Mouse (Mus musculus): ENCODE results near the gene Spindoc. TPM values are rescaled to one million over a fixed set of nuclear protein-coding genes. Genes with fewer than 3 reads are reported as not detected.
"Not testable (repeated sequence)": the region's sequence is repeated elsewhere in the genome, so short reads cannot be mapped to it uniquely, and the experiment has no call there.

The Spindoc gene
- total and polyA plus RNA-seq, 3 experiments: 8.2 to 31.8 (median 18.1) TPM

DNA sequence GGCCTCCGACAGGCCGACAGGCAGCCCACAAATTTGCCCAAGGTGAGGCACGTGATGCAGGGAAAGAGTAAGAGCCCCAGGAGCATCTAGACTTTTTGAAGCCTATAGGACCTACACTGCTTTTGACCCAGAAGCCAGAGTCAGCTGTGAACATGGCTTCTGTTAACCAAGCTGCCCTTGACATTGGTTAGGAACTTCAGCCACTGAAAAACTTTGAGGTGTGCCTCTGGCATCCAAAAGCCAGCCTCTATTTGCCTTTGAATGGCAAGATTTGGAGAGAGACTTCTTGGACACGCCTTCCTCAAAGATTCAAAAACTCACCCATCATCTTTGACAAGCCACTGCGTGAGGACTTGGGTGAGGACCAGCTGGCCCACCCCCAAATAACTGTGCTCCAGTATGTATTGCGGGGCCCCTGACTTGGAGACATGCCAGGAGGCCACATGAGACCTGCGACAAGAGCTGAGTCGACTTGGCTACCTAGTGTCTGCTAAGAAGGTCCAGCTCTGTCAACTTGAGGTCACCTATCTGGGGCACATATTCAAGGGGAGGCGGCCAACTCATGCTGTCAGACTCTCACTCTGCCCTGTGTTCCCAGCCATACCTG lies 21.9 kb upstream of the Spindoc start:
- no peak for DNase-seq (ENCODE audit: low spot score)
- TF ChIP-seq GATA2 (IDR thresholded peaks at IDR 0.05; ENCODE audit: borderline replicate concordance, low read depth, low read length): no peak
- no peak for TF ChIP-seq CTCF (IDR thresholded peaks at IDR 0.05; ENCODE audit: low read depth, low read length)
- TF ChIP-seq TAL1 (conservative IDR thresholded peaks at IDR 0.05; ENCODE audit: low read depth, low read length): no peak
- Histone ChIP-seq H3K9me3 (replicated peaks) (no peaks in the 10 kb centered on the region), H3K36me3 (replicated peaks) (no peaks in the 10 kb centered on the region), H3K4me3 (ENCODE audit: low read depth, low read length) (no peak overlapping the region), H3K4me1 (ENCODE audit: insufficient read depth, low read depth, low read length) (no peaks in the 10 kb centered on the region), H3K27me3 (ENCODE audit: insufficient read depth, low read length) (peaks cover 35% of the 10 kb centered on the region)
- no peak for ATAC-seq (ENCODE audit: extremely low read depth, insufficient number of reproducible peaks, low FRiP score, poor library complexity, severe bottlenecking)

DNA sequence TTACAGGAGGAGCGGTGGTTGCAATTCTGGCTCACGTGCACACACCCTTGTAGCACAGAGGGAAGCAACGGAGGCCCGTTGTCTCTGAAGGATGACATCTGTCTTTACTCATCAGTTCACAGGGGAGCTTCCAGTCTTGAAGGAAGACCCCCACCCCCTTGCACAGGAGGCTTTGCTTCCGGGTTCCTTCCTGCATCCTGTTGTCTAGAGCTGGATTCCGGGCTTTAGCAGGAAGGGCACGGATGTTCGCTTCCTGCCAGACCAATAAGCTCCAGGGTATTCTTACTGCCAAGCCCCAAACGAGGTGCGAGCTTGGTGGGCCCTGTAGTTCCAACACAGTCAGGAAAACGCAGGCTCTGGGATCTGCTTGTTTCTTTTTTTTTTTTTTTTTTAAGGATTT lies 17.8 kb upstream of the Spindoc start:
- ATAC-seq (ENCODE audit: extremely low read depth, insufficient number of reproducible peaks, low FRiP score, poor library complexity, severe bottlenecking) (no peak), DNase-seq (ENCODE audit: low spot score) (no peak)
- TF ChIP-seq GATA1 (IDR thresholded peaks at IDR 0.05; ENCODE audit: borderline replicate concordance, low read length): no peak
- Histone ChIP-seq H3K4me1 (ENCODE audit: insufficient read depth, low read depth, low read length) (no peaks in the 10 kb centered on the region), H3K4me3 (ENCODE audit: low read depth, low read length) (no peak overlapping the region), H3K36me3 (replicated peaks) (no peaks in the 10 kb centered on the region), H3K9me3 (replicated peaks) (no peaks in the 10 kb centered on the region), H3K27me3 (ENCODE audit: insufficient read depth, low read length) (peaks cover 28% of the 10 kb centered on the region)

DNA sequence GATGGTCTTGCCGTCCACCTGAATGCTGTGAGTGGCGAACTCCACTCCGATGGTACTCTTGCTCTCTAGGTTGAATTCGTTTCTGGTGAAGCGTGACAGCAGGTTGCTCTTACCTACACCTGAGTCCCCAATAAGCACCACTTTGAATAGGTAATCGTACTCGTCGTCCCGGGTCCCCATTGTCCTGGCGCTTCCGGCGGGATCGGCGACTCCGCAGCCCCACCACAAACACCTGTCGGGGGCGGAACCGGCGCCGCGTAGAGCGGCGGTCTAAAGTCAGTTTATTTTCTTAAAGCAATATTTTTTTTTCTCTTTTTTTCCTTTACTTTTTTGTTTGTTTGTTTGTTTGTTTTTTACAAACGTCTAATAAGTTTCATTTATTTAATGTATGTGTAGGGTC lies 16.1 kb upstream of the Spindoc start:
- ATAC-seq (ENCODE audit: extremely low read depth, insufficient number of reproducible peaks, low FRiP score, poor library complexity, severe bottlenecking); H3K36me3 ChIP-seq (replicated peaks); DNase-seq (ENCODE audit: low spot score); H3K4me1 ChIP-seq (ENCODE audit: insufficient read depth, low read depth, low read length); H3K4me3 ChIP-seq (ENCODE audit: low read depth, low read length); H3K9me3 ChIP-seq (replicated peaks): not testable (repeated sequence)
- peaks cover 17% of the 10 kb centered on the region for H3K27me3 ChIP-seq (ENCODE audit: insufficient read depth, low read length)

DNA sequence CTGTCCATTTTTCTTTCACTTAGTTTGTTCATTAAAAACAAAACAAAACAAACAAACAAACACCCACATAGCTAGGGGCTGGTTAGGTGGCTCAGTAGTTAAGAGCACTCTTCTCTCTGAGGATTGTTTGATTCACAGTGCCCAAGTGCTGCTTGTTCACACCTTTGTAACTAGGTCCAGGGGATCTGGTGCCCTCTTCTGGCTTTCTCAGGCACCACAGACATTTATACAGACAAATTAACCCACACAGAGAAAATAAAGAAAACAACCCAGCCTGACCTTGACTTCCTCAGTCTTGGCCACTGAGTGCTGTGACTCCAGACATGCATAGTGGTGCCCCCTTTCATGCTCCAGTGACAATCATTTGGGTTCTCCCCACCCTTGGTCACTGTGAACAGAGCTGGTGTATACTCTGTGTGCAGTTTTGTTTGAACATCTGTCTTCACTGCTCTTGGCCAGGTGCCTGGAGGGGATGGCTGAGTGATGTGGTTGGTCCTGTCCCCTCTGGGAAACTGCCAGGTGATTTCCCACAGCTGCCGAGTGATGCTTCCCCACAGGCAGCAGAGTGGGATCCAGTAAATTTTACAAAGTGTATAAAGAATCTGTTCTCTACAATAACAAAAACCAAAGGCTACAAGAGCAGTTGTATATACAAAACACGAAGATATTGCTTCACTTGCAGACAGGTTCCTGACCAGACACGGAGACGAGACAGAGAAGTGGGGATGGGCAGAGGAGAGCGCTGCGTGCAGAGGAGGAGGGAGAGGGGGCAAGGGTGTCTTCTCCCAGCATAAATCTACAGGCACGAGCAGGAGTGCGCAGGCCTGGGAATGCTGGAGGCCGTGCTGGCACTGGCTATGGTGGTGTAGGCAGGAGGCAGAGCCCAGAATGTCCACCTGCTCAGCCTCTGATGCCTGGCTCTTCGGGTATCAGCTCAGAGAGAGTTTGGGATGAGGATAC lies 14.4 kb upstream of the Spindoc start:
- H3K4me1 ChIP-seq (ENCODE audit: insufficient read depth, low read depth, low read length); ATAC-seq (ENCODE audit: extremely low read depth, insufficient number of reproducible peaks, low FRiP score, poor library complexity, severe bottlenecking); H3K4me3 ChIP-seq (ENCODE audit: low read depth, low read length); H3K36me3 ChIP-seq (replicated peaks); H3K9me3 ChIP-seq (replicated peaks); DNase-seq (ENCODE audit: low spot score): not testable (repeated sequence)
- H3K27me3 ChIP-seq (ENCODE audit: insufficient read depth, low read length): peaks cover 16% of the 10 kb centered on the region; the same call in 1 of the 2 replicates

DNA sequence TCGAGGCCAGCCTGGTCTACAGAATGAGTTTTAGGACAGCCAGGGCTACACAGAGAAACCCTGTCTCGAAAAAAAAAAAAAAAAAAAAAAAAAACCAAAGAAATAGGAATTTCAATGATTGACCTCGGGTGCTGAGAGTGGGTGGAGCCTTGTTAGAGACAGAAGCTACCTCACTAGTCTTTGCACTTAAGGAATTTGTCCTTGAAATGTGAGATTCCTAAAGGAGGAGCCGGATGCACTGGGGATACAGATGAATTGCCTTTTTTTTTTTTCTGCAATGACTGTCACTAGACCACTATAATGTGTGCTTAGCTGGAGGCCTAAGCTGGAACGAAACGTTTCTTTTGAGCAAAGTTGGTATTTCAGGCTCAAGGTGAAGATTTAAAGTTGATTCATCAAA lies 5.7 kb upstream of the Spindoc start:
- Histone ChIP-seq H3K27me3 (ENCODE audit: insufficient read depth, low read length) (peaks cover 17% of the 10 kb centered on the region; the same call in 1 of the 2 replicates), H3K4me1 (ENCODE audit: insufficient read depth, low read depth, low read length) (peaks cover 7% of the 10 kb centered on the region), H3K9me3 (replicated peaks) (peaks cover 8% of the 10 kb centered on the region), H3K4me3 (ENCODE audit: low read depth, low read length) (no peak overlapping the region), H3K36me3 (replicated peaks) (no peaks in the 10 kb centered on the region)
- no peak for TF ChIP-seq CTCF (IDR thresholded peaks at IDR 0.05; ENCODE audit: low read depth, low read length)
- TF ChIP-seq GATA1 (IDR thresholded peaks at IDR 0.05; ENCODE audit: borderline replicate concordance, low read length): no peak
- no peak for TF ChIP-seq POLR2AphosphoS5 (IDR thresholded peaks at IDR 0.05; ENCODE audit: insufficient replicate concordance, low read depth, low read length)
- no peak for TF ChIP-seq TAL1 (conservative IDR thresholded peaks at IDR 0.05; ENCODE audit: low read depth, low read length)
- DNase-seq (ENCODE audit: low spot score) (no peak), ATAC-seq (ENCODE audit: extremely low read depth, insufficient number of reproducible peaks, low FRiP score, poor library complexity, severe bottlenecking) (no peak)

DNA sequence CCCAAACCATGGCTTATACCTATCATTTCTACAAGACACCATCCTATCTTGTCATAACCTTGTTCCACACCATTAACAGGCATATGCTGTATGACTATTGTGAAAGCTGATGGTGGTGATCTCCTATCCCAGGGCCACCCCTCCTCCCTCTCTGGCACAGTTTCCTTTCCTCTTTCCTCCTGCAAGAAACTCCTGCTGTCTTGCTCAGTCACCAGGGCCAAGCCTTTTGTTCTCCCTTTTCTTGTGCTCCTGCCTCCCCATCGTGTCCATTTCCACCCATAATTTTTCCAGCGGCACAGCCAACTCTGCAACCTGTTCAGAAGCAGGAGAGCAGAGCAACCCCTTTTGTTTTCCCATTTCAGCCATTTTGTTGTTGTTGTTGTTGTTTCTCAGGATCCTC lies 3.2 kb upstream of the Spindoc start:
- 0 out of 2 replicates have a peak, but pooled peaks cover 2% of the 10 kb centered on the region for H3K27me3 ChIP-seq (ENCODE audit: insufficient read depth, low read length)
- H3K4me1 ChIP-seq (ENCODE audit: insufficient read depth, low read depth, low read length): peaks cover 28% of the 10 kb centered on the region
- H3K4me3 ChIP-seq (ENCODE audit: low read depth, low read length): no peak overlapping the region
- ATAC-seq (ENCODE audit: extremely low read depth, insufficient number of reproducible peaks, low FRiP score, poor library complexity, severe bottlenecking) (no peak), DNase-seq (ENCODE audit: low spot score) (no peak)
- TF ChIP-seq CTCF (IDR thresholded peaks at IDR 0.05; ENCODE audit: low read depth, low read length) (no peak), GATA1 (IDR thresholded peaks at IDR 0.05; ENCODE audit: borderline replicate concordance, low read length) (no peak), GATA2 (IDR thresholded peaks at IDR 0.05; ENCODE audit: borderline replicate concordance, low read depth, low read length) (no peak), TAL1 (conservative IDR thresholded peaks at IDR 0.05; ENCODE audit: low read depth, low read length) (no peak), POLR2AphosphoS5 (IDR thresholded peaks at IDR 0.05; ENCODE audit: insufficient replicate concordance, low read depth, low read length) (no peak)
- peaks cover 6% of the 10 kb centered on the region for H3K9me3 ChIP-seq (replicated peaks)
- peaks cover 2% of the 10 kb centered on the region for H3K36me3 ChIP-seq (replicated peaks)

Measured in G1E (cell line).